Mouse (Mus musculus) kidney, adult 2 months (tissue): ENCODE measurements around the gene Cecr2. TPM values are rescaled to one million over a fixed set of nuclear protein-coding genes. Genes with fewer than 3 reads are reported as not detected.

Source experiments
- DNase-seq: peaks from one replicate; pipeline ENCODE4 v3.0.0; 2021
- H3K27ac ChIP-seq: fragments of 200-500 bp; 2 replicates; pipeline ENCODE4 v1.5.1; 2012; ENCODE audit warnings: low read depth, low read length, control low read depth, inconsistent platforms; ENCODE audit not compliant: insufficient read depth
- H3K27me3 ChIP-seq: fragments of 200-500 bp; replicated peaks from 2 replicates; pipeline ENCODE4 v1.6.1; 2012; ENCODE audit warnings: mild to moderate bottlenecking, moderate library complexity, low read length, inconsistent platforms; ENCODE audit not compliant: control insufficient read depth, insufficient read depth
- H3K36me3 ChIP-seq: fragments of 200-500 bp; 2 replicates; pipeline ENCODE4 v1.6.1; 2012; ENCODE audit warnings: mild to moderate bottlenecking, moderate library complexity, low read length, inconsistent platforms; ENCODE audit not compliant: control insufficient read depth, insufficient read depth
- H3K4me1 ChIP-seq: fragments of 200-500 bp; 2 replicates; pipeline ENCODE4 v1.6.1; 2011; ENCODE audit warnings: low read length; ENCODE audit not compliant: control insufficient read depth, insufficient read depth
- H3K4me3 ChIP-seq: fragments of 200-500 bp; 2 replicates; pipeline ENCODE4 v1.5.1; 2011; ENCODE audit warnings: mild to moderate bottlenecking, low read depth, low read length, control low read depth; ENCODE audit not compliant: insufficient read depth
- CTCF ChIP-seq: fragments of 200-500 bp; conservative IDR thresholded peaks from 2 replicates; pipeline ENCODE4 v1.5.1; 2011; ENCODE audit warnings: low read depth, mild to moderate bottlenecking, control low read depth, low read length, moderate library complexity, mixed read lengths; ENCODE audit not compliant: insufficient read depth, insufficient read length
- POLR2A ChIP-seq: fragments of 200-500 bp; IDR thresholded peaks from one replicate; pipeline ENCODE4 v1.6.1; 2011; ENCODE audit warnings: low read depth, low read length, control low read depth
- WGBS: fragments of 180-500 bp; shearing (Covaris S2); methylation state at CpG from one replicate; pipeline ENCODE4 v1.1.7; 2018; 5-methylcytosine and 5-hydroxymethylcytosine counted together
- polyA plus RNA-seq: library from polyadenylated mRNA; depleted of rRNA; stranded (reverse); fragments of >200 nt; gene quantifications from 2 replicates; pipeline ENCODE4 v1.2.3, GENCODE M21; 2012; rRNA removed

The Cecr2 gene
- polyA plus RNA-seq, 1 experiment, result 4.4 TPM

GRCm38 (mm10) chr6:120820144-120820543, 154.0 kb downstream of the Cecr2 start:
- Histone ChIP-seq H3K27ac (peak overlapping the region; percentile 80; the same call in 1 of the 2 replicates), H3K4me3 (no peak overlapping the region), H3K4me1 (no peaks in the 10 kb centered on the region), H3K27me3 (no peaks in the 10 kb centered on the region), H3K36me3 (peaks cover 7% of the 10 kb centered on the region)
- peak; percentile 48 for DNase-seq
- WGBS, result 54% methylated on average over 5 of the region's 5 CpGs
- TF ChIP-seq CTCF (no peak), POLR2A (no peak)

Other genes starting within 250 kb of the Cecr2 start
- gene Il17ra, start 203.1 kb upstream of the Cecr2 start, polyA plus RNA-seq, result 36.1 and 37.2 TPM in 2 replicates
- 0.01 and 0.05 TPM in 2 replicates for gene Tmem121b, start 172.6 kb upstream of the Cecr2 start, polyA plus RNA-seq
- 36.0 and 36.1 TPM in 2 replicates for gene Hdhd5, start 135.1 kb upstream of the Cecr2 start, polyA plus RNA-seq
- gene Slc25a18, start 107.2 kb downstream of the Cecr2 start, polyA plus RNA-seq, result 0.03 and 0.08 TPM in 2 replicates
- gene Atp6v1e1, start 156.4 kb downstream of the Cecr2 start, polyA plus RNA-seq, result 418 and 428 TPM in 2 replicates
- gene Bcl2l13, start 169.8 kb downstream of the Cecr2 start, polyA plus RNA-seq, result 23.3 and 27.5 TPM in 2 replicates